Mouse (Mus musculus): ENCODE data around the gene Lnx1. TPM values are rescaled to one million over a fixed set of nuclear protein-coding genes. Genes with fewer than 3 reads are reported as not detected.
A peak's percentile ranks its signal among the peaks of the same experiment; 100 is the strongest.

Gene Lnx1
- total and polyA plus RNA-seq, 2 experiments from 2014 or later: 1.3 to 3.5 TPM

GRCm38 (mm10) chr5:74654527-74654926 lies 48.2 kb downstream of the Lnx1 start:
- H3K27me3 ChIP-seq (ENCODE audit: control insufficient read depth, insufficient read depth, low read length): no peaks in the 10 kb centered on the region
- ATAC-seq (ENCODE audit: insufficient read depth, low read depth): no peak
- peaks cover 4% of the 10 kb centered on the region; the same call in 1 of the 2 replicates for H3K4me1 ChIP-seq (ENCODE audit: control insufficient read depth, insufficient read depth)
- no peaks in the 10 kb centered on the region for H3K9me3 ChIP-seq (replicated peaks; ENCODE audit: control insufficient read depth, low read length)
- DNase-seq (ENCODE audit: low spot score): no peak
- WGBS: 61% methylated on average over 6 of the region's 6 CpGs
- H3K4me2 ChIP-seq (ENCODE audit: low read depth, low read length): no peak overlapping the region
- H3K4me3 ChIP-seq (ENCODE audit: low read depth, low read length): no peak overlapping the region
- no peak overlapping the region for H3K9ac ChIP-seq (replicated peaks; ENCODE audit: low read depth, low read length)
- no peaks in the 10 kb centered on the region for H3K36me3 ChIP-seq (replicated peaks; ENCODE audit: control insufficient read depth, insufficient read depth, low read length)
- no peak for TF ChIP-seq EP300 (IDR thresholded peaks at IDR 0.05; ENCODE audit: low read depth)
- H3K27ac ChIP-seq (ENCODE audit: low read depth): no peak overlapping the region

GRCm38 (mm10) chr5:74653766-74654165 lies 48.9 kb downstream of the Lnx1 start:
- Histone ChIP-seq H3K4me3 (ENCODE audit: low read depth, low read length) (no peak overlapping the region), H3K9me3 (replicated peaks; ENCODE audit: control insufficient read depth, low read length) (no peaks in the 10 kb centered on the region), H3K27me3 (ENCODE audit: control insufficient read depth, insufficient read depth, low read length) (no peaks in the 10 kb centered on the region), H3K27ac (ENCODE audit: low read depth) (no peak overlapping the region), H3K9ac (replicated peaks; ENCODE audit: low read depth, low read length) (no peak overlapping the region), H3K36me3 (replicated peaks; ENCODE audit: control insufficient read depth, insufficient read depth, low read length) (no peaks in the 10 kb centered on the region), H3K4me1 (ENCODE audit: control insufficient read depth, insufficient read depth) (peaks cover 4% of the 10 kb centered on the region; the same call in 1 of the 2 replicates), H3K4me2 (ENCODE audit: low read depth, low read length) (no peak overlapping the region)
- ATAC-seq (ENCODE audit: insufficient read depth, low read depth): no peak
- 88% methylated on average over 10 of the region's 10 CpGs for WGBS
- no peak for DNase-seq (ENCODE audit: low spot score)
- TF ChIP-seq CTCF (IDR thresholded peaks at IDR 0.05; ENCODE audit: low read depth): no peak
- no peak for TF ChIP-seq EP300 (IDR thresholded peaks at IDR 0.05; ENCODE audit: low read depth)

GRCm38 (mm10) chr5:74649122-74649521 lies 53.6 kb downstream of the Lnx1 start:
- Histone ChIP-seq H3K27ac (ENCODE audit: low read depth) (no peak overlapping the region), H3K27me3 (ENCODE audit: control insufficient read depth, insufficient read depth, low read length) (no peaks in the 10 kb centered on the region), H3K4me2 (ENCODE audit: low read depth, low read length) (no peak overlapping the region), H3K9me3 (replicated peaks; ENCODE audit: control insufficient read depth, low read length) (no peaks in the 10 kb centered on the region), H3K4me1 (ENCODE audit: control insufficient read depth, insufficient read depth) (peaks cover 15% of the 10 kb centered on the region; the same call in 1 of the 2 replicates), H3K36me3 (replicated peaks; ENCODE audit: control insufficient read depth, insufficient read depth, low read length) (no peaks in the 10 kb centered on the region), H3K9ac (replicated peaks; ENCODE audit: low read depth, low read length) (no peak overlapping the region), H3K4me3 (ENCODE audit: low read depth, low read length) (no peak overlapping the region)
- TF ChIP-seq EP300 (IDR thresholded peaks at IDR 0.05; ENCODE audit: low read depth): no peak
- no peak for TF ChIP-seq CTCF (IDR thresholded peaks at IDR 0.05; ENCODE audit: low read depth)
- 89% methylated on average over 1 of the region's 1 CpGs for WGBS
- ATAC-seq (ENCODE audit: insufficient read depth, low read depth) (no peak), DNase-seq (ENCODE audit: low spot score) (no peak)

- Histone ChIP-seq H3K4me3 (ENCODE audit: low read depth, low read length) (no peak overlapping the region), H3K4me2 (ENCODE audit: low read depth, low read length) (no peak overlapping the region), H3K27ac (ENCODE audit: low read depth) (no peak overlapping the region), H3K4me1 (ENCODE audit: control insufficient read depth, insufficient read depth) (peaks cover 15% of the 10 kb centered on the region; the same call in 1 of the 2 replicates), H3K9me3 (replicated peaks; ENCODE audit: control insufficient read depth, low read length) (no peaks in the 10 kb centered on the region), H3K27me3 (ENCODE audit: control insufficient read depth, insufficient read depth, low read length) (no peaks in the 10 kb centered on the region), H3K36me3 (replicated peaks; ENCODE audit: control insufficient read depth, insufficient read depth, low read length) (no peaks in the 10 kb centered on the region), H3K9ac (replicated peaks; ENCODE audit: low read depth, low read length) (no peak overlapping the region)
- TF ChIP-seq EP300 (IDR thresholded peaks at IDR 0.05; ENCODE audit: low read depth): no peak
- TF ChIP-seq CTCF (IDR thresholded peaks at IDR 0.05; ENCODE audit: low read depth): no peak
- WGBS: 60% methylated on average over 9 of the region's 9 CpGs
- DNase-seq (ENCODE audit: low spot score) (no peak), ATAC-seq (ENCODE audit: insufficient read depth, low read depth) (no peak)
Measured at GRCm38 (mm10) chr5:74648216-74648615, 54.5 kb downstream of the Lnx1 start.

GRCm38 (mm10) chr5:74647584-74647984 lies 55.1 kb downstream of the Lnx1 start:
- WGBS: 20% methylated on average over 5 of the region's 6 CpGs
- H3K36me3 ChIP-seq (replicated peaks; ENCODE audit: control insufficient read depth, insufficient read depth, low read length): no peaks in the 10 kb centered on the region
- peaks cover 15% of the 10 kb centered on the region; the same call in 1 of the 2 replicates for H3K4me1 ChIP-seq (ENCODE audit: control insufficient read depth, insufficient read depth)
- no peak overlapping the region for H3K4me2 ChIP-seq (ENCODE audit: low read depth, low read length)
- ATAC-seq (ENCODE audit: insufficient read depth, low read depth) (peak; percentile 51; the same call in 1 of the 2 replicates), DNase-seq (ENCODE audit: low spot score) (no peak)
- no peak overlapping the region for H3K9ac ChIP-seq (replicated peaks; ENCODE audit: low read depth, low read length)
- H3K27me3 ChIP-seq (ENCODE audit: control insufficient read depth, insufficient read depth, low read length): no peaks in the 10 kb centered on the region
- H3K4me3 ChIP-seq (ENCODE audit: low read depth, low read length): no peak overlapping the region
- TF ChIP-seq EP300 (IDR thresholded peaks at IDR 0.05; ENCODE audit: low read depth): no peak
- no peak for TF ChIP-seq CTCF (IDR thresholded peaks at IDR 0.05; ENCODE audit: low read depth)
- no peaks in the 10 kb centered on the region for H3K9me3 ChIP-seq (replicated peaks; ENCODE audit: control insufficient read depth, low read length)
- no peak overlapping the region for H3K27ac ChIP-seq (ENCODE audit: low read depth)

GRCm38 (mm10) chr5:74642291-74642690 lies 60.4 kb downstream of the Lnx1 start:
- Histone ChIP-seq H3K36me3 (replicated peaks; ENCODE audit: control insufficient read depth, insufficient read depth, low read length) (no peaks in the 10 kb centered on the region), H3K27ac (ENCODE audit: low read depth) (no peak overlapping the region), H3K4me3 (ENCODE audit: low read depth, low read length) (no peak overlapping the region), H3K27me3 (ENCODE audit: control insufficient read depth, insufficient read depth, low read length) (no peaks in the 10 kb centered on the region), H3K4me2 (ENCODE audit: low read depth, low read length) (no peak overlapping the region), H3K9ac (replicated peaks; ENCODE audit: low read depth, low read length) (no peak overlapping the region), H3K9me3 (replicated peaks; ENCODE audit: control insufficient read depth, low read length) (no peaks in the 10 kb centered on the region), H3K4me1 (ENCODE audit: control insufficient read depth, insufficient read depth) (0 out of 2 replicates have a peak, but pooled peaks cover under 1% of the 10 kb centered on the region)
- DNase-seq (ENCODE audit: low spot score) (no peak), ATAC-seq (ENCODE audit: insufficient read depth, low read depth) (no peak)
- WGBS: 88% methylated on average over 2 of the region's 2 CpGs
- TF ChIP-seq EP300 (IDR thresholded peaks at IDR 0.05; ENCODE audit: low read depth) (no peak), CTCF (IDR thresholded peaks at IDR 0.05; ENCODE audit: low read depth) (no peak)
